Mouse (Mus musculus) stomach, postnatal 0 days (tissue): Measurements from ENCODE around the gene Lias. TPM values are rescaled to one million over a fixed set of nuclear protein-coding genes. Genes with fewer than 3 reads are reported as not detected.

Experiments
- ATAC-seq: fragments of 200-750 bp; cut with Nextera tagmentation; 2 replicates; pipeline ENCODE4 v1.8.0; 2017; ENCODE audit not compliant: low FRiP score, low TSS enrichment
- DNase-seq: peaks from one replicate; pipeline ENCODE4 v3.0.0-alpha.2; 2016; ENCODE audit warnings: low spot score
- H3K27ac ChIP-seq: fragments of 300-500 bp; sonication (generic); replicated peaks from 2 replicates; pipeline ENCODE4 v1.5.1; 2014; ENCODE audit warnings: mild to moderate bottlenecking, control low read depth
- H3K27me3 ChIP-seq: fragments of 300-500 bp; sonication (generic); 2 replicates; pipeline ENCODE4 v1.6.1; 2014; ENCODE audit warnings: low read length; ENCODE audit not compliant: control insufficient read depth, insufficient read depth
- H3K36me3 ChIP-seq: fragments of 300-500 bp; sonication (generic); 2 replicates; pipeline ENCODE4 v1.6.1; 2014; ENCODE audit warnings: low read length, mixed read lengths; ENCODE audit not compliant: control insufficient read depth, insufficient read depth
- H3K4me1 ChIP-seq: fragments of 300-500 bp; sonication (generic); replicated peaks from 2 replicates; pipeline ENCODE4 v1.6.1; 2014; ENCODE audit warnings: antibody characterized with exemption; ENCODE audit not compliant: control insufficient read depth, insufficient read depth
- H3K4me2 ChIP-seq: fragments of 300-500 bp; sonication (generic); replicated peaks from 2 replicates; pipeline ENCODE4 v1.6.1; 2014; ENCODE audit warnings: low read depth, mild to moderate bottlenecking, control low read depth, moderate library complexity
- H3K4me3 ChIP-seq: fragments of 300-500 bp; sonication (generic); 2 replicates; pipeline ENCODE4 v1.5.1; 2014; ENCODE audit warnings: low read depth, low read length, control low read depth
- H3K9ac ChIP-seq: fragments of 300-500 bp; sonication (generic); 2 replicates; pipeline ENCODE4 v1.6.1; 2014; ENCODE audit warnings: mild to moderate bottlenecking, low read length, control low read depth, mixed read lengths
- H3K9me3 ChIP-seq: fragments of 300-500 bp; sonication (generic); 2 replicates; pipeline ENCODE4 v1.6.1; 2016; ENCODE audit warnings: low read length; ENCODE audit not compliant: control insufficient read depth
- CTCF ChIP-seq: IDR thresholded peaks from 2 replicates; pipeline ENCODE4 v1.5.1; 2016; ENCODE audit warnings: antibody characterized with exemption, low read depth, mild to moderate bottlenecking, moderate library complexity
- EP300 ChIP-seq: optimal IDR thresholded peaks from 2 replicates; pipeline ENCODE3; 2016; ENCODE audit warnings: antibody characterized with exemption
- WGBS: fragments of 180-500 bp; shearing (Covaris S2); extraction: QIAGEN DNeasy Blood & Tissue Kit; methylation state at CpG from one replicate; pipeline ENCODE4 v1.1.7; 2014; 5-methylcytosine and 5-hydroxymethylcytosine counted together
- polyA plus RNA-seq: library from polyadenylated mRNA; unstranded; fragments of >200 nt; fragmentation: Nextera tagmentation; extraction: Ambion mirVana; gene quantifications from 2 replicates; pipeline ENCODE4 v1.2.1, GENCODE M21; 2015

The Lias gene
- polyA plus RNA-seq: 43.4 and 46.0 TPM in 2 replicates

- Histone ChIP-seq H3K4me2 (peak within 1 kb of the TSS; percentile 73), H3K4me1 (no peaks in the 10 kb centered on the region), H3K9me3 (no peaks in the 10 kb centered on the region), H3K36me3 (peaks cover 7% of the 10 kb centered on the region), H3K9ac (peak within 1 kb of the TSS; percentile 98), H3K27me3 (no peaks in the 10 kb centered on the region), H3K27ac (peak within 1 kb of the TSS; percentile 97), H3K4me3 (peak within 1 kb of the TSS; percentile 98)
- TF ChIP-seq CTCF: no peak
- TF ChIP-seq EP300: no peak
- DNase-seq: peak; percentile 98
- WGBS: under 1% methylated on average over 83 of the region's 83 CpGs
- ATAC-seq: peak; percentile 97
These were observed at the start of gene Lias, which contains the start of gene Rpl9 for GRCm38 (mm10) chr5:65390648-65391644. Gene Lias, plus strand, starts transcription at chr5:65391497. Gene Rpl9, minus strand, starts transcription at chr5:65391444.

GRCm38 (mm10) chr5:65348168-65348567 lies 43.1 kb upstream of the Lias start, which contains the start of gene Klb:
Gene Klb, plus strand, starts transcription at chr5:65348314.
- Histone ChIP-seq H3K9me3 (no peaks in the 10 kb centered on the region), H3K9ac (peak within 1 kb of the TSS; percentile 27; the same call in 1 of the 2 replicates), H3K4me3 (peak within 1 kb of the TSS; percentile 15), H3K4me2 (peak within 1 kb of the TSS; percentile 36), H3K36me3 (no peaks in the 10 kb centered on the region), H3K4me1 (no peaks in the 10 kb centered on the region), H3K27me3 (no peaks in the 10 kb centered on the region), H3K27ac (no peak within 1 kb of the TSS)
- no peak for ATAC-seq
- WGBS: 48% methylated on average over 15 of the region's 15 CpGs
- DNase-seq: peak; percentile 14
- no peak for TF ChIP-seq EP300
- no peak for TF ChIP-seq CTCF

- H3K4me1 ChIP-seq: no peaks in the 10 kb centered on the region
- TF ChIP-seq EP300 (no peak), CTCF (no peak)
- no peak overlapping the region for H3K9ac ChIP-seq
- no peak overlapping the region for H3K27ac ChIP-seq
- H3K36me3 ChIP-seq: no peaks in the 10 kb centered on the region
- H3K4me3 ChIP-seq: no peak overlapping the region
- H3K4me2 ChIP-seq: no peak overlapping the region
- ATAC-seq (no peak), DNase-seq (peak; percentile 46)
- no peaks in the 10 kb centered on the region for H3K9me3 ChIP-seq
- WGBS: 58% methylated on average over 10 of the region's 10 CpGs
- no peaks in the 10 kb centered on the region for H3K27me3 ChIP-seq
These were observed 40.8 kb upstream of the Lias start for GRCm38 (mm10) chr5:65350508-65350907.

GRCm38 (mm10) chr5:65354097-65354496 lies 37.2 kb upstream of the Lias start:
- no peaks in the 10 kb centered on the region for H3K4me1 ChIP-seq
- H3K27ac ChIP-seq: no peak overlapping the region
- H3K4me2 ChIP-seq: no peak overlapping the region
- no peaks in the 10 kb centered on the region for H3K27me3 ChIP-seq
- DNase-seq: no peak
- no peaks in the 10 kb centered on the region for H3K9me3 ChIP-seq
- WGBS: 38% methylated on average over 3 of the region's 3 CpGs
- ATAC-seq: no peak
- no peak overlapping the region for H3K4me3 ChIP-seq
- no peaks in the 10 kb centered on the region for H3K36me3 ChIP-seq
- no peak overlapping the region for H3K9ac ChIP-seq
- TF ChIP-seq CTCF (no peak), EP300 (no peak)

GRCm38 (mm10) chr5:65354985-65355384 lies 36.3 kb upstream of the Lias start:
- no peak for DNase-seq
- no peak overlapping the region for H3K9ac ChIP-seq
- H3K4me1 ChIP-seq: no peaks in the 10 kb centered on the region
- no peak overlapping the region for H3K27ac ChIP-seq
- H3K9me3 ChIP-seq: no peaks in the 10 kb centered on the region
- H3K36me3 ChIP-seq: no peaks in the 10 kb centered on the region
- no peak overlapping the region for H3K4me3 ChIP-seq
- no peaks in the 10 kb centered on the region for H3K27me3 ChIP-seq
- WGBS: 75% methylated on average over 5 of the region's 5 CpGs
- ATAC-seq: no peak
- no peak overlapping the region for H3K4me2 ChIP-seq
- no peak for TF ChIP-seq EP300
- no peak for TF ChIP-seq CTCF

- DNase-seq (no peak), ATAC-seq (no peak)
- TF ChIP-seq CTCF: no peak
- TF ChIP-seq EP300: no peak
- Histone ChIP-seq H3K4me1 (no peaks in the 10 kb centered on the region), H3K4me2 (no peak overlapping the region), H3K36me3 (no peaks in the 10 kb centered on the region), H3K4me3 (no peak overlapping the region), H3K9ac (no peak overlapping the region), H3K27ac (no peak overlapping the region), H3K27me3 (no peaks in the 10 kb centered on the region), H3K9me3 (no peaks in the 10 kb centered on the region)
- WGBS: 64% methylated on average over 6 of the region's 6 CpGs
These were observed 34.4 kb upstream of the Lias start for GRCm38 (mm10) chr5:65356851-65357250.
